In the genomic region with DNA sequence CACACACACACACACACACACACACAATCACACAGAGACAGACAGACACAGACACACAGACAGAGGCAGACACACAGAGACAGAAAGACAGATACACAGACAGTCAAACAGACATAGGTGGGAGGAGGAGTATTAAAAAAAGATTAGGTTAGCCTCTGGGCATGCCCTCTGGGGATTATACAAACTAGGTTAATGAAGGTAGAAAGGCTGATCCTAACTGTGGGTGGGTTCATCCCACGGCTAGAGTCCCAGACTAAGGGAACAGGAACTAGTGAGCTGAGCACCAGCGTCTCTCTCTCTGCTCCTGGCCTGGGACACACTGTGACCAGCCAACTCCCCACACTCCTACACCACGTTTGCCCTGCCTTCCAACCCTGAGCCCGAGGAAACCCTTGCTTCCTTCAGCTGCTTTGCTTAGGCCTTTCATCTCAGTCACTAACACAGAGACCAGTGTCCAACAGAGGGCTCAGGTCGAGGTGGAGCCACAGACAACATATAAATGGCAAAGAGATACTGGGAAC, we compare ENCODE assay signal across 26 mouse cellular contexts. TPM values are rescaled to one million over a fixed set of nuclear protein-coding genes. Genes with fewer than 3 reads are reported as not detected.
DNase-seq lines count a peak whose midpoint lies in the region; ATAC-seq and TF ChIP-seq lines count a peak whose summit lies in the region.
"Had no signal": no experiment of that assay in that cellular context is flagged by ENCODE, and none has a peak within 500 bp of the region (broad histone marks: within the 10 kb centered on the region; RNA-seq: fewer than 3 reads in every experiment).

No protein-coding gene starts in this region.

- DNase-seq in retina, adult 2 months (ENCODE audit: low read depth, low spot score): peak; percentile 79
- DNase-seq in retina, embryonic 14.5 days (ENCODE audit: low spot score): no peak
- peak; percentile 54 for DNase-seq in retina, postnatal 1 day
- DNase-seq: adrenal gland, adult 2 months; adrenal gland, postnatal 14 days; cerebellum, adult 11-12 months; cerebellum, adult 8-10 months; cerebellum, postnatal 10 days; cerebellum, postnatal 36 days; embryo, embryonic 11 days; gastrocnemius, postnatal 10 days; gastrocnemius, postnatal 36 days; heart, adult 18-20 months; heart, postnatal 14 days; heart, postnatal 4 days had no signal

- no peak overlapping the region for H3K27ac ChIP-seq in intestine, embryonic 16.5 days (ENCODE audit: low read length)
- no peak overlapping the region; the same call in 1 of the 2 replicates for H3K27ac ChIP-seq in intestine, postnatal 0 days (ENCODE audit: low read depth, low read length)
- H3K27ac ChIP-seq in hindbrain, embryonic 12.5 days: no peak overlapping the region
- H3K27ac ChIP-seq: embryonic facial prominence, embryonic 10.5 days; embryonic facial prominence, embryonic 13.5 days; forebrain, embryonic 12.5 days; forebrain, embryonic 15.5 days; heart, embryonic 13.5 days; hindbrain, embryonic 15.5 days had no signal

- H3K27me3 ChIP-seq in intestine, embryonic 16.5 days (replicated peaks; ENCODE audit: control insufficient read depth, insufficient read depth, low read length): no peaks in the 10 kb centered on the region
- no peaks in the 10 kb centered on the region for H3K27me3 ChIP-seq in intestine, postnatal 0 days (replicated peaks; ENCODE audit: control insufficient read depth, insufficient read depth, low read length)
- H3K27me3 ChIP-seq in hindbrain, embryonic 12.5 days: no peaks in the 10 kb centered on the region
- H3K27me3 ChIP-seq: embryonic facial prominence, embryonic 13.5 days; forebrain, embryonic 12.5 days; forebrain, embryonic 15.5 days; heart, embryonic 13.5 days; hindbrain, embryonic 15.5 days had no signal

- no peak overlapping the region for H3K4me2 ChIP-seq in intestine, embryonic 16.5 days (ENCODE audit: low read depth, low read length)
- no peak overlapping the region for H3K4me2 ChIP-seq in intestine, postnatal 0 days (replicated peaks; ENCODE audit: low read depth)
- H3K4me2 ChIP-seq in hindbrain, embryonic 12.5 days (replicated peaks): no peak overlapping the region
- H3K4me2 ChIP-seq: embryonic facial prominence, embryonic 13.5 days; forebrain, embryonic 12.5 days; forebrain, embryonic 15.5 days; heart, embryonic 13.5 days; hindbrain, embryonic 15.5 days had no signal

- no peaks in the 10 kb centered on the region for H3K36me3 ChIP-seq in intestine, embryonic 16.5 days (ENCODE audit: control insufficient read depth, insufficient read depth, low read length)
- H3K36me3 ChIP-seq in intestine, postnatal 0 days (ENCODE audit: control insufficient read depth, insufficient read depth): peaks cover 12% of the 10 kb centered on the region; the same call in 1 of the 2 replicates
- H3K36me3 ChIP-seq in hindbrain, embryonic 12.5 days: no peaks in the 10 kb centered on the region
- H3K36me3 ChIP-seq: forebrain, embryonic 15.5 days had no signal

- 44% methylated on average over 5 of the region's 5 CpGs for WGBS in intestine, embryonic 16.5 days
- 40% methylated on average over 5 of the region's 5 CpGs for WGBS in intestine, postnatal 0 days
- WGBS in hindbrain, embryonic 12.5 days: 66% methylated on average over 5 of the region's 5 CpGs

- H3K4me3 ChIP-seq in intestine, embryonic 16.5 days (ENCODE audit: low read length): no peak overlapping the region
- no peak overlapping the region for H3K4me3 ChIP-seq in intestine, postnatal 0 days (ENCODE audit: low read depth, low read length)
- H3K4me3 ChIP-seq in hindbrain, embryonic 12.5 days: no peak overlapping the region
- H3K4me3 ChIP-seq: embryonic facial prominence, embryonic 10.5 days; embryonic facial prominence, embryonic 13.5 days; erythroblast, embryonic 14.5 days; forebrain, embryonic 12.5 days; forebrain, embryonic 15.5 days; heart, embryonic 13.5 days; hindbrain, embryonic 15.5 days had no signal

- no peak for ATAC-seq in intestine, embryonic 16.5 days
- no peak for ATAC-seq in intestine, postnatal 0 days
- ATAC-seq in hindbrain, embryonic 12.5 days (ENCODE audit: low FRiP score): no peak
- ATAC-seq: CD4-positive, CD25-positive, alpha-beta regulatory T cell, adult 4 months; forebrain, embryonic 15.5 days had no signal

- no peak for TF ChIP-seq CTCF in intestine, postnatal 0 days (IDR thresholded peaks at IDR 0.05; ENCODE audit: low read depth)

- H3K4me1 ChIP-seq in intestine, embryonic 16.5 days (ENCODE audit: control insufficient read depth, insufficient read depth, low read length): peaks cover 34% of the 10 kb centered on the region
- H3K4me1 ChIP-seq in intestine, postnatal 0 days (replicated peaks; ENCODE audit: control insufficient read depth, insufficient read depth, low read length): peaks cover 27% of the 10 kb centered on the region
- peaks cover 8% of the 10 kb centered on the region for H3K4me1 ChIP-seq in hindbrain, embryonic 12.5 days
- H3K4me1 ChIP-seq: forebrain, embryonic 12.5 days had no signal

- H3K9me3 ChIP-seq in intestine, embryonic 16.5 days (ENCODE audit: control insufficient read depth, low read length): no peaks in the 10 kb centered on the region
- H3K9me3 ChIP-seq in intestine, postnatal 0 days (ENCODE audit: control insufficient read depth): no peaks in the 10 kb centered on the region
- no peaks in the 10 kb centered on the region for H3K9me3 ChIP-seq in hindbrain, embryonic 12.5 days (replicated peaks)
- H3K9me3 ChIP-seq: embryonic facial prominence, embryonic 10.5 days; embryonic facial prominence, embryonic 13.5 days; forebrain, embryonic 12.5 days; forebrain, embryonic 15.5 days; heart, embryonic 13.5 days; hindbrain, embryonic 15.5 days had no signal

- H3K9ac ChIP-seq in intestine, embryonic 16.5 days (ENCODE audit: low read depth, low read length): peak overlapping the region; percentile 9; the same call in 1 of the 2 replicates
- no peak overlapping the region for H3K9ac ChIP-seq in intestine, postnatal 0 days (ENCODE audit: low read depth, low read length)
- no peak overlapping the region for H3K9ac ChIP-seq in hindbrain, embryonic 12.5 days
- H3K9ac ChIP-seq: embryonic facial prominence, embryonic 13.5 days; forebrain, embryonic 12.5 days; forebrain, embryonic 15.5 days; heart, embryonic 13.5 days; hindbrain, embryonic 15.5 days had no signal

RNA-seq across cellular contexts. Expression of gene Agpat3, which starts 41.5 kb away (rescaled TPM):
- 30.0 and 42.5 TPM in 2 replicates for polyA plus RNA-seq in intestine, embryonic 16.5 days (2015; fragmentation: Nextera tagmentation; extraction: Ambion mirVana)
- polyA plus RNA-seq in intestine, postnatal 0 days (2015; fragmentation: Nextera tagmentation; extraction: Ambion mirVana): 277 and 284 TPM in 2 replicates
- 59.2 and 59.7 TPM in 2 replicates for polyA plus RNA-seq in hindbrain, embryonic 12.5 days (2016; fragmentation: Nextera tagmentation; extraction: Ambion mirVana)
